Mouse (Mus musculus) embryonic facial prominence, embryonic 11.5 days (tissue): Measurements from ENCODE around the gene Acp2. TPM values are rescaled to one million over a fixed set of nuclear protein-coding genes. Genes with fewer than 3 reads are reported as not detected.

Experiments used
- ATAC-seq: fragments of 200-750 bp; cut with Nextera tagmentation; replicated peaks from 2 replicates; pipeline ENCODE4 v1.8.0; 2017; ENCODE audit warnings: low read depth; ENCODE audit not compliant: insufficient number of reproducible peaks, low FRiP score, low TSS enrichment
- DNase-seq: peaks from one replicate; pipeline ENCODE4 v3.0.0-alpha.2; 2015; ENCODE audit warnings: low spot score
- H3K27ac ChIP-seq: fragments of 300-500 bp; sonication (generic); replicated peaks from 2 replicates; pipeline ENCODE4 v1.5.1; 2014; ENCODE audit warnings: mild to moderate bottlenecking, low read depth, low read length, control low read depth
- H3K27me3 ChIP-seq: fragments of 300-500 bp; sonication (generic); 2 replicates; pipeline ENCODE4 v1.6.1; 2014; ENCODE audit warnings: mild to moderate bottlenecking, low read length, moderate library complexity, mixed read lengths; ENCODE audit not compliant: control insufficient read depth, insufficient read depth
- H3K36me3 ChIP-seq: fragments of 300-500 bp; sonication (generic); replicated peaks from 2 replicates; pipeline ENCODE4 v1.6.1; 2014; ENCODE audit warnings: low read depth, mild to moderate bottlenecking, low read length, moderate library complexity, mixed read lengths; ENCODE audit not compliant: control insufficient read depth, insufficient read depth
- H3K4me1 ChIP-seq: fragments of 300-500 bp; sonication (generic); 2 replicates; pipeline ENCODE4 v1.6.1; 2014; ENCODE audit warnings: low read length, mixed read lengths; ENCODE audit not compliant: control insufficient read depth, insufficient read depth
- H3K4me2 ChIP-seq: fragments of 300-500 bp; sonication (generic); 2 replicates; pipeline ENCODE4 v1.6.1; 2014; ENCODE audit warnings: low read depth, mild to moderate bottlenecking, control low read depth, low read length, moderate library complexity
- H3K4me3 ChIP-seq: fragments of 300-500 bp; sonication (generic); 2 replicates; pipeline ENCODE4 v1.5.1; 2014; ENCODE audit warnings: low read depth, low read length, control low read depth
- H3K9ac ChIP-seq: fragments of 300-500 bp; sonication (generic); replicated peaks from 2 replicates; pipeline ENCODE4 v1.6.1; 2014; ENCODE audit warnings: mild to moderate bottlenecking, control low read depth, low read length
- H3K9me3 ChIP-seq: fragments of 300-500 bp; sonication (generic); replicated peaks from 2 replicates; pipeline ENCODE4 v1.6.1; 2016; ENCODE audit warnings: mild to moderate bottlenecking, low read length, inconsistent platforms, mixed read lengths; ENCODE audit not compliant: control insufficient read depth
- WGBS: fragments of 180-500 bp; shearing (Covaris S2); extraction: QIAGEN DNeasy Blood & Tissue Kit; methylation state at CpG from one replicate; pipeline ENCODE4 v1.1.7; 2014; 5-methylcytosine and 5-hydroxymethylcytosine counted together
- polyA plus RNA-seq: library from polyadenylated mRNA; unstranded; fragments of >200 nt; fragmentation: Nextera tagmentation; extraction: Ambion mirVana; gene quantifications from 2 replicates; pipeline ENCODE4 v1.2.1, GENCODE M21; 2014

The Acp2 gene
- polyA plus RNA-seq, 1 experiment from 2014 or later = 31.1 TPM

- no peaks in the 10 kb centered on the region for H3K27me3 ChIP-seq
- peak overlapping the region; percentile 68 for H3K9ac ChIP-seq
- WGBS = under 1% methylated on average over 9 of the region's 9 CpGs
- H3K4me2 ChIP-seq = peak overlapping the region; percentile 78
- H3K4me1 ChIP-seq = no peaks in the 10 kb centered on the region
- H3K27ac ChIP-seq = peak overlapping the region; percentile 72
- H3K36me3 ChIP-seq = no peaks in the 10 kb centered on the region
- ATAC-seq = peak; percentile 94
- DNase-seq = peak; percentile 96
- H3K9me3 ChIP-seq = no peaks in the 10 kb centered on the region
- H3K4me3 ChIP-seq = peak overlapping the region; percentile 87
These were observed 19.6 kb upstream of the Acp2 start for GRCm38 (mm10) chr2:91183148-91183513.

GRCm38 (mm10) chr2:91183711-91184405, 18.8 kb upstream of the Acp2 start, which contains the start of gene Madd:
TSS of gene Madd (minus strand) at chr2:91183837.
- 67% methylated on average over 15 of the region's 15 CpGs for WGBS
- no peak for ATAC-seq

GRCm38 (mm10) chr2:91186208-91186607, 16.5 kb upstream of the Acp2 start:
- WGBS = 81% methylated on average over 1 of the region's 1 CpGs
- ATAC-seq = no peak
- Histone ChIP-seq H3K4me1 (no peaks in the 10 kb centered on the region), H3K36me3 (no peaks in the 10 kb centered on the region), H3K9ac (no peak overlapping the region), H3K27me3 (no peaks in the 10 kb centered on the region), H3K9me3 (no peaks in the 10 kb centered on the region), H3K4me2 (no peak overlapping the region), H3K4me3 (no peak overlapping the region), H3K27ac (no peak overlapping the region)
- DNase-seq = no peak

More at GRCm38 (mm10) chr2:91183711-91184405, 18.8 kb upstream of the Acp2 start, which contains the start of gene Madd:
- H3K27ac ChIP-seq = peak within 1 kb of the TSS; percentile 72
- peak within 1 kb of the TSS; percentile 68 for H3K9ac ChIP-seq
- no peaks in the 10 kb centered on the region for H3K9me3 ChIP-seq
- H3K4me2 ChIP-seq = peak within 1 kb of the TSS; percentile 78
- H3K36me3 ChIP-seq = no peaks in the 10 kb centered on the region
- DNase-seq = no peak
- H3K4me1 ChIP-seq = no peaks in the 10 kb centered on the region
- no peaks in the 10 kb centered on the region for H3K27me3 ChIP-seq
- peak within 1 kb of the TSS; percentile 87 for H3K4me3 ChIP-seq

GRCm38 (mm10) chr2:91187431-91187830, 15.3 kb upstream of the Acp2 start:
- ATAC-seq (no peak), DNase-seq (no peak)
- Histone ChIP-seq H3K9me3 (no peaks in the 10 kb centered on the region), H3K9ac (no peak overlapping the region), H3K27ac (no peak overlapping the region), H3K4me3 (no peak overlapping the region), H3K4me2 (no peak overlapping the region), H3K4me1 (no peaks in the 10 kb centered on the region), H3K27me3 (no peaks in the 10 kb centered on the region), H3K36me3 (no peaks in the 10 kb centered on the region)
- WGBS = 65% methylated on average over 4 of the region's 4 CpGs

GRCm38 (mm10) chr2:91190501-91190900, 12.2 kb upstream of the Acp2 start:
- DNase-seq = no peak
- no peak overlapping the region for H3K4me2 ChIP-seq
- 82% methylated on average over 16 of the region's 16 CpGs for WGBS
- no peak overlapping the region for H3K27ac ChIP-seq
- H3K4me3 ChIP-seq = no peak overlapping the region
- H3K27me3 ChIP-seq = no peaks in the 10 kb centered on the region
- ATAC-seq = no peak
- no peak overlapping the region for H3K9ac ChIP-seq
- no peaks in the 10 kb centered on the region for H3K36me3 ChIP-seq
- H3K9me3 ChIP-seq = no peaks in the 10 kb centered on the region
- no peaks in the 10 kb centered on the region for H3K4me1 ChIP-seq

- Histone ChIP-seq H3K36me3 (no peaks in the 10 kb centered on the region), H3K27me3 (no peaks in the 10 kb centered on the region), H3K4me1 (no peaks in the 10 kb centered on the region), H3K27ac (no peak overlapping the region), H3K9ac (peak overlapping the region; percentile 10), H3K4me3 (peak overlapping the region; percentile 16; the same call in 1 of the 2 replicates), H3K4me2 (peak overlapping the region; percentile 37), H3K9me3 (no peaks in the 10 kb centered on the region)
- peak; percentile 89 for ATAC-seq
- DNase-seq = peak; percentile 78
- under 1% methylated on average over 27 of the region's 27 CpGs for WGBS
These were observed 7.9 kb upstream of the Acp2 start for GRCm38 (mm10) chr2:91194624-91195332.

- no peak overlapping the region for H3K27ac ChIP-seq
- WGBS = 62% methylated on average over 3 of the region's 3 CpGs
- H3K27me3 ChIP-seq = no peaks in the 10 kb centered on the region
- DNase-seq (no peak), ATAC-seq (no peak)
- H3K4me3 ChIP-seq = no peak overlapping the region
- no peaks in the 10 kb centered on the region for H3K9me3 ChIP-seq
- no peak overlapping the region for H3K4me2 ChIP-seq
- H3K4me1 ChIP-seq = no peaks in the 10 kb centered on the region
- H3K9ac ChIP-seq = no peak overlapping the region
- no peaks in the 10 kb centered on the region for H3K36me3 ChIP-seq
These were observed 6.1 kb upstream of the Acp2 start for GRCm38 (mm10) chr2:91196577-91197001.

- Histone ChIP-seq H3K9me3 (no peaks in the 10 kb centered on the region), H3K27me3 (no peaks in the 10 kb centered on the region), H3K27ac (no peak overlapping the region), H3K4me2 (no peak overlapping the region), H3K4me3 (no peak overlapping the region), H3K4me1 (no peaks in the 10 kb centered on the region), H3K9ac (no peak overlapping the region), H3K36me3 (no peaks in the 10 kb centered on the region)
- DNase-seq (no peak), ATAC-seq (no peak)
- WGBS = 84% methylated on average over 3 of the region's 3 CpGs
These were observed 3.8 kb upstream of the Acp2 start for GRCm38 (mm10) chr2:91198888-91199287.
